Mouse (Mus musculus) testis, adult 2 months (tissue): ENCODE results near the gene Gm20458. TPM values are rescaled to one million over a fixed set of nuclear protein-coding genes. Genes with fewer than 3 reads are reported as not detected.

Source experiments
- H3K27ac ChIP-seq: fragments of 200-500 bp; 2 replicates; pipeline ENCODE4 v1.5.1; 2012; ENCODE audit warnings: low read depth, low read length; ENCODE audit not compliant: control insufficient read depth, insufficient read depth
- H3K27me3 ChIP-seq: fragments of 200-500 bp; 2 replicates; pipeline ENCODE4 v1.6.1; 2012; ENCODE audit warnings: mild to moderate bottlenecking, low read length, moderate library complexity; ENCODE audit not compliant: control insufficient read depth, insufficient read depth
- H3K36me3 ChIP-seq: fragments of 200-500 bp; 2 replicates; pipeline ENCODE4 v1.6.1; 2012; ENCODE audit warnings: mild to moderate bottlenecking, low read length; ENCODE audit not compliant: control insufficient read depth, insufficient read depth
- H3K4me1 ChIP-seq: fragments of 200-500 bp; 2 replicates; pipeline ENCODE4 v1.6.1; 2012; ENCODE audit warnings: low read length; ENCODE audit not compliant: control insufficient read depth, insufficient read depth
- H3K4me3 ChIP-seq: fragments of 200-500 bp; 2 replicates; pipeline ENCODE4 v1.5.1; 2012; ENCODE audit warnings: low read depth, mild to moderate bottlenecking, low read length, moderate library complexity, mixed read lengths; ENCODE audit not compliant: control insufficient read depth
- CTCF ChIP-seq: fragments of 200-500 bp; IDR thresholded peaks from 2 replicates; pipeline ENCODE4 v1.5.1; 2012; ENCODE audit warnings: low read depth, mild to moderate bottlenecking, inconsistent platforms, low read length, moderate library complexity; ENCODE audit not compliant: control insufficient read depth, insufficient read depth, insufficient replicate concordance
- POLR2A ChIP-seq: fragments of 200-500 bp; IDR thresholded peaks from 2 replicates; pipeline ENCODE4 v1.6.1; 2012; ENCODE audit warnings: low read depth, mild to moderate bottlenecking, inconsistent platforms, low read length, moderate library complexity; ENCODE audit not compliant: control insufficient read depth
- polyA plus RNA-seq: library from polyadenylated mRNA; depleted of rRNA; stranded (reverse); fragments of >200 nt; gene quantifications from 2 replicates; pipeline ENCODE4 v1.2.3, GENCODE M21; 2012

Gene Gm20458
- polyA plus RNA-seq, 1 experiment: 5.0 TPM

DNA sequence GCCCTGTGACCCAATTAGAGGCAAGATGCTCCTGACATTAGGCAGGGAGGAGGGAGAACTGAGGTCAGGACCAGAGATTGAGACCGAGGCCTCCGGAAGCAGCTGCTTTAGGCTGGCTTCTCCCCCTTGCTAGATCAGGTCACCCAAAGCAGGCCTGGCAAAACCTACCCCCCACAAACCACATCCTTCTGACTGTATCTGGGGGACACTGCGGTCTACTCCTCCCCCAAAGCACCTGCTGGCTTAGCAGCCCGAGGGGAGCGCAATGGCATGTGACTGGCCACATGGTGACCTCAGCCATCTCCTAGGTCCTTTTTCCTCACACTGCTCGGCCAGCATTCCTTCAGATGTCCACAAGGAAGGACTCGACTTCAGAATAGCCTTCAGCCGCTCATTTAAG, 19.6 kb upstream of the Gm20458 start:
- H3K4me3 ChIP-seq: no peak overlapping the region; the same call in 1 of the 2 replicates
- no peaks in the 10 kb centered on the region for H3K36me3 ChIP-seq
- H3K4me1 ChIP-seq: peaks cover 7% of the 10 kb centered on the region; the same call in 1 of the 2 replicates
- H3K27me3 ChIP-seq: no peaks in the 10 kb centered on the region
- no peak overlapping the region for H3K27ac ChIP-seq
- TF ChIP-seq POLR2A (no peak), CTCF (no peak)

DNA sequence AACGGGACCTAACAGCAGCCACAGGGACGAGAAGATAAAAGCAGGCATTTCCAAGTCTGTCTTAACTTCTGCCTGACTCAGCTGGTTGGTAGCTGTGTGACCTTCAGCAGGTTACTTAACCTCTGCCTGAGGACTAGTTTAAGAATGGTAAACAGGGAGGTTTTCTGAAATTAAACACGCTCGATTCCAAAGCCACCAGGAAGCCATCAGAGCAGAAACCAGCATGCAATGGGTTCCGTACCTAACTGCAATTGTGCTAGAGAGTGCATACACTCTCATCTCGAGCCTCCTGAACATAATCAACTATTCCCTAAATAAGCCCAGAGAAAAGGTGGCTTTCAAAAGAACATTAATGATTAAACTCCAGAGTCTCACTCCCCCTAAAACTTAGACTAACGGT, 19.0 kb upstream of the Gm20458 start:
- no peak overlapping the region for H3K27ac ChIP-seq
- no peaks in the 10 kb centered on the region for H3K36me3 ChIP-seq
- no peak overlapping the region; the same call in 1 of the 2 replicates for H3K4me3 ChIP-seq
- peaks cover 7% of the 10 kb centered on the region; the same call in 1 of the 2 replicates for H3K4me1 ChIP-seq
- TF ChIP-seq POLR2A: no peak
- TF ChIP-seq CTCF: no peak
- H3K27me3 ChIP-seq: no peaks in the 10 kb centered on the region

GRCm38 (mm10) chr2:164442315-164443050, 18.3 kb upstream of the Gm20458 start:
- Histone ChIP-seq H3K27me3 (no peaks in the 10 kb centered on the region), H3K36me3 (no peaks in the 10 kb centered on the region), H3K4me1 (peaks cover 7% of the 10 kb centered on the region; the same call in 1 of the 2 replicates), H3K4me3 (peak overlapping the region; percentile 77), H3K27ac (peak overlapping the region; percentile 50)
- TF ChIP-seq POLR2A (no peak), CTCF (no peak)

GRCm38 (mm10) chr2:164443051-164443437, 17.7 kb upstream of the Gm20458 start:
- peaks cover 7% of the 10 kb centered on the region; the same call in 1 of the 2 replicates for H3K4me1 ChIP-seq
- H3K27ac ChIP-seq: peak overlapping the region; percentile 50
- no peaks in the 10 kb centered on the region for H3K36me3 ChIP-seq
- TF ChIP-seq POLR2A (peak; percentile 83), CTCF (no peak)
- H3K27me3 ChIP-seq: no peaks in the 10 kb centered on the region
- H3K4me3 ChIP-seq: peak overlapping the region; percentile 77

DNA sequence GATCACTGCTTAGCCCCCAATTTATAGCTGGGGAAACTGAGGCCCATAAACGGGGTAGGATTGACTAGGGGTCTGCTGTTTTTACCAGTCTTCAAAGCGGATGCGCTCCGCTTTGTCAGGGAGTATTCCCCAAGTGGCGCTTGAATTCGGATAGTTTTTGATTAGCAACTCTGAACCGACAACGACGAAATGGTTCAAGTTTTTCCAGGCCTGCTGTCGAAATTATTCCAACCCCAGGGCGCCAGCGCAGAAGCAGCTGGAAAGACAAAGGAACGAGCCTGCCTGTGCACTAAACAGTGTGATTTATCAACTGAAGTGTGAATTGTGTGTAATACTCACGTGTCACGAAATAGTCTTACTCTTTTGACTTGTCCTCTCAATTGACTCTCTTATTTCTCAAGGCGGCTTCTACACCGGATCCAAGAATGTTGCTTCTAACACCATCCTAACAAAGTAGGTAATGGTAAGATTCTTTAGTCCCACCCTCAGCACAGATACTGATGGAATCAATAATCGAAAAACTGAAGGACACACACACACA, 17.2 kb upstream of the Gm20458 start, which contains the start of gene Sdc4:
TSS of gene Sdc4 (minus strand) at position 428 of the 541 bp plus-strand sequence.
- H3K27ac ChIP-seq: peak within 1 kb of the TSS; percentile 50
- no peaks in the 10 kb centered on the region for H3K27me3 ChIP-seq
- H3K4me3 ChIP-seq: peak within 1 kb of the TSS; percentile 77
- TF ChIP-seq POLR2A: no peak
- no peak for TF ChIP-seq CTCF
- peaks cover 7% of the 10 kb centered on the region; the same call in 1 of the 2 replicates for H3K4me1 ChIP-seq
- H3K36me3 ChIP-seq: no peaks in the 10 kb centered on the region

DNA sequence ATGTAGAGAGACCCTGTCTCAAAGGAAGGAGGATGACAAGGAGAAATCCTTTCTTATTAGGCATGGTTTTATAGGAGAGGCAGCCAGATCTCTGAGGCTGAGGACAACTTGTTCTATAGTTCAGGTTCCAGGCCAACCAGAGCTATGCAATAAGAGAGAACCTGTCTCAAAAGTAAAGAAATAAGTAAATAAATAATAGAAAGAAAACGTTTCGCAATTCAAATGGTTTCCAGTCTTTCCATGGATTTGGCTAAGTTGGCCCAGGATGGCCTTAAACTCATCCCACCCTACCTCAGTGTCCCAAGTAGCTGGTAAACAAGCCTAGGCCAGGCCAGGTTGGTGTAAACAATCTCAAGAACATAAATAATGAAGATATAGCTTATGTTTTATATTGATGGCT, 16.1 kb upstream of the Gm20458 start:
- H3K27ac ChIP-seq: no peak overlapping the region
- H3K36me3 ChIP-seq: no peaks in the 10 kb centered on the region
- TF ChIP-seq CTCF (no peak), POLR2A (no peak)
- no peak overlapping the region for H3K4me3 ChIP-seq
- peaks cover 4% of the 10 kb centered on the region; the same call in 1 of the 2 replicates for H3K4me1 ChIP-seq
- H3K27me3 ChIP-seq: no peaks in the 10 kb centered on the region

GRCm38 (mm10) chr2:164445399-164446085, 15.2 kb upstream of the Gm20458 start:
- no peak for TF ChIP-seq CTCF
- no peak for TF ChIP-seq POLR2A
- H3K36me3 ChIP-seq: no peaks in the 10 kb centered on the region
- H3K27me3 ChIP-seq: no peaks in the 10 kb centered on the region
- H3K27ac ChIP-seq: no peak overlapping the region
- peaks cover 4% of the 10 kb centered on the region; the same call in 1 of the 2 replicates for H3K4me1 ChIP-seq
- no peak overlapping the region for H3K4me3 ChIP-seq
